Mouse (Mus musculus) granulocyte monocyte progenitor cell, adult 5-6 weeks (primary cell): ENCODE results near the gene Gm6367. TPM values are rescaled to one million over a fixed set of nuclear protein-coding genes. Genes with fewer than 3 reads are reported as not detected.
"Not testable (repeated sequence)": the region's sequence is repeated elsewhere in the genome, so short reads cannot be mapped to it uniquely, and the experiment has no call there.

ENCODE experiments used
- ATAC-seq: replicated peaks from 2 replicates; pipeline ENCODE4 v1.8.0; 2016; ENCODE audit warnings: mild to moderate bottlenecking, moderate TSS enrichment, inconsistent platforms; ENCODE audit not compliant: poor library complexity, severe bottlenecking
- total RNA-seq, 2 experiments: library from RNA; stranded (forward) in 1 of 2; stranded (reverse) in 1 of 2; fragments of 200-712, 200-1000 nt in 1 of 2; fragments of >200 nt in 1 of 2; fragmentation: Nextera tagmentation in 1 of 2; gene quantifications; 2 replicates each; pipeline ENCODE4 v1.2.3; 2014 to 2017

The Gm6367 gene
- total RNA-seq (2014; fragmentation: Nextera tagmentation), result not detected in 2 replicates
- total RNA-seq (2017), result not detected in 2 replicates

DNA sequence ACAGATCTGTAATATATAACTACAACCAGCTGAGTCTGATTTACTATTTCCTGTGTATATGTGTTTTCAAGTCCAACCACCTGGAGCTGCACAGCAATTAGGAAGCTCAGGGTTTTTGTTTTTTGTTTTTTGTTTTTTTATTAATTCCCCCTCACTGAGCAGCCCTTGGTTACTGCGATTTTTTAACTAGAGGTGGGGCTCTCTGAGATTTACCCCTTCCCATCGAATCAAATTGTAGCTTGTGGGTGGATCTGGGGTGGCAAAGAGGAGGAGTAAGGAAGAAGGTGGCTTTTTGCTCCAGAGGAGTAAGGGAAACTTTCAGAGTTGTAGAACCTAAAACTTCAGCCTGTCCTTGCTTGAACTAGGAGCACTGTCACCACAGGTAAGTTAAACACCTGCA lies at the start of gene Gm6367:
TSS of gene Gm6367 (plus strand) at position 301 of the 400 bp plus-strand sequence.
- ATAC-seq, result not testable (repeated sequence)

Other genes starting within 250 kb of the Gm6367 start
- gene Gm3183, start 123.2 kb upstream of the Gm6367 start, total RNA-seq (2014; fragmentation: Nextera tagmentation), result not detected in 2 replicates
- gene Gm3183, start 123.2 kb upstream of the Gm6367 start, total RNA-seq (2017), result not detected in 2 replicates
- not detected in 2 replicates for gene Gm7942, start 118.3 kb downstream of the Gm6367 start, total RNA-seq (2014; fragmentation: Nextera tagmentation)
- not detected in 2 replicates for gene Gm7942, start 118.3 kb downstream of the Gm6367 start, total RNA-seq (2017)
- gene Gm16513, start 194.0 kb downstream of the Gm6367 start, total RNA-seq (2014; fragmentation: Nextera tagmentation), result not detected in 2 replicates
- gene Gm16513, start 194.0 kb downstream of the Gm6367 start, total RNA-seq (2017), result not detected in 2 replicates